Mouse (Mus musculus) ES-E14 (cell line): ENCODE results near the gene Btbd35f25. TPM values are rescaled to one million over a fixed set of nuclear protein-coding genes. Genes with fewer than 3 reads are reported as not detected.
"Not testable (repeated sequence)": the region's sequence is repeated elsewhere in the genome, so short reads cannot be mapped to it uniquely, and the experiment has no call there.

Experiments used
- DNase-seq: peaks from one replicate; pipeline ENCODE4 v3.0.0-alpha.2; 2013; ENCODE audit warnings: low read depth, low spot score
- H3K27ac ChIP-seq: 2 replicates; pipeline ENCODE4 v1.5.1; 2012; ENCODE audit warnings: low read depth, mild to moderate bottlenecking, low read length, moderate library complexity, mixed read lengths; ENCODE audit not compliant: poor library complexity, insufficient read depth, severe bottlenecking
- H3K36me3 ChIP-seq: 2 replicates; pipeline ENCODE4 v1.6.1; 2012; ENCODE audit warnings: mild to moderate bottlenecking, low read length, moderate library complexity, mixed read lengths; ENCODE audit not compliant: control insufficient read depth, poor library complexity, insufficient read depth, severe bottlenecking
- H3K4me1 ChIP-seq, 2 experiments: fragments of 150-350 bp in 1 of 2; sonication (generic) in 1 of 2; 2 replicates each; pipeline ENCODE4 v1.6.1; 2012; ENCODE audit warnings: low read length in 2 of 2, mild to moderate bottlenecking in 1 of 2, mixed read lengths in 1 of 2; ENCODE audit not compliant: control insufficient read depth in 2 of 2, insufficient read depth in 2 of 2, poor library complexity in 1 of 2
- H3K4me3 ChIP-seq, 2 experiments: fragments of 150-350 bp in 1 of 2; sonication (generic) in 1 of 2; 2 replicates each; pipeline ENCODE4 v1.5.1; 2012; ENCODE audit warnings: low read length in 2 of 2, low read depth in 1 of 2, mild to moderate bottlenecking in 1 of 2, mixed read lengths in 1 of 2; ENCODE audit not compliant: insufficient read depth in 1 of 2, poor library complexity in 1 of 2, severe bottlenecking in 1 of 2
- H3K9ac ChIP-seq: 2 replicates; pipeline ENCODE4 v1.6.1; 2012; ENCODE audit warnings: low read depth, mild to moderate bottlenecking, low read length, mixed read lengths; ENCODE audit not compliant: poor library complexity, insufficient read depth, severe bottlenecking
- H3K9me3 ChIP-seq: fragments of 150-350 bp; sonication (generic); 2 replicates; pipeline ENCODE4 v1.6.1; 2012; ENCODE audit warnings: low read depth, mild to moderate bottlenecking, low read length; ENCODE audit not compliant: control insufficient read depth, insufficient read depth
- CHD2 ChIP-seq: IDR thresholded peaks from 2 replicates; pipeline ENCODE4 v1.6.1; 2014; ENCODE audit warnings: mild to moderate bottlenecking, low read depth, low read length, inconsistent platforms
- HCFC1 ChIP-seq: IDR thresholded peaks from 2 replicates; pipeline ENCODE4 v1.6.1; 2012; ENCODE audit warnings: low read length, inconsistent platforms, borderline replicate concordance; ENCODE audit not compliant: insufficient read depth
- MAFK ChIP-seq: IDR thresholded peaks from 2 replicates; pipeline ENCODE4 v1.6.1; 2014; ENCODE audit warnings: mild to moderate bottlenecking, low read depth, low read length, inconsistent platforms; ENCODE audit not compliant: insufficient read depth
- ZC3H11A ChIP-seq: IDR thresholded peaks from 2 replicates; pipeline ENCODE4 v1.6.1; 2012; ENCODE audit warnings: low read depth, mild to moderate bottlenecking, inconsistent platforms, low read length, borderline replicate concordance
- ZNF384 ChIP-seq: IDR thresholded peaks from 2 replicates; pipeline ENCODE4 v1.6.1; 2012; ENCODE audit warnings: low read depth, low read length, inconsistent platforms
- in situ Hi-C, 2 experiments: fragments of 600-800 bp; cut with MboI; formaldehyde crosslinking; loops; one replicate each; pipeline ENCODE4 v1.15.1; 2025; ENCODE audit warnings: low sequenced_read_pairs in 2 of 2, inconsistent platforms in 1 of 2; ENCODE audit not compliant: unreplicated experiment in 2 of 2
- total RNA-seq: library from RNA; depleted of rRNA; stranded (reverse); fragments of 300-350 nt; gene quantifications from 2 replicates; pipeline ENCODE4 v1.2.3, GENCODE M21; 2012; rRNA removed

Btbd35f25 gene
- total RNA-seq: not detected in 2 replicates

GRCm38 (mm10) chrX:31717056-31717455 lies at the start of gene Btbd35f25:
Gene Btbd35f25, minus strand, starts transcription at chrX:31717156.
- H3K36me3 ChIP-seq, H3K27ac ChIP-seq, H3K9ac ChIP-seq, DNase-seq, H3K4me3 ChIP-seq, H3K9me3 ChIP-seq, in situ Hi-C loops, H3K4me1 ChIP-seq: not testable (repeated sequence)

GRCm38 (mm10) chrX:31766255-31766654 lies 49.3 kb upstream of the Btbd35f25 start:
- no peaks in the 10 kb centered on the region for H3K36me3 ChIP-seq
- no peaks in the 10 kb centered on the region for H3K4me1 ChIP-seq
- no peak overlapping the region for H3K4me3 ChIP-seq
- no peak overlapping the region for H3K9ac ChIP-seq
- DNase-seq: no peak
- TF ChIP-seq HCFC1 (no peak), ZNF384 (no peak), CHD2 (no peak), MAFK (no peak), ZC3H11A (no peak)
- peaks cover 2% of the 10 kb centered on the region for H3K9me3 ChIP-seq
- H3K27ac ChIP-seq: no peak overlapping the region
- in situ Hi-C loops: no loop called here

GRCm38 (mm10) chrX:31764001-31764400 lies 47.0 kb upstream of the Btbd35f25 start:
- TF ChIP-seq CHD2 (no peak), HCFC1 (no peak), MAFK (no peak), ZC3H11A (no peak), ZNF384 (no peak)
- no peaks in the 10 kb centered on the region for H3K4me1 ChIP-seq
- H3K36me3 ChIP-seq: no peaks in the 10 kb centered on the region
- H3K27ac ChIP-seq: no peak overlapping the region
- in situ Hi-C loops: no loop called here
- peaks cover 2% of the 10 kb centered on the region; the same call in 1 of the 2 replicates for H3K9me3 ChIP-seq
- H3K9ac ChIP-seq: no peak overlapping the region
- no peak overlapping the region for H3K4me3 ChIP-seq
- no peak for DNase-seq

GRCm38 (mm10) chrX:31745079-31745478 lies 28.1 kb upstream of the Btbd35f25 start:
- no peak overlapping the region for H3K27ac ChIP-seq
- no peak for DNase-seq
- no peak overlapping the region for H3K4me3 ChIP-seq
- H3K4me1 ChIP-seq: no peaks in the 10 kb centered on the region
- H3K36me3 ChIP-seq: no peaks in the 10 kb centered on the region
- in situ Hi-C loops: no loop called here
- no peak overlapping the region for H3K9ac ChIP-seq
- H3K9me3 ChIP-seq: peaks cover 3% of the 10 kb centered on the region; the same call in 1 of the 2 replicates
- TF ChIP-seq HCFC1 (no peak), CHD2 (no peak), ZC3H11A (no peak), MAFK (no peak), ZNF384 (no peak)

GRCm38 (mm10) chrX:31736958-31737357 lies 20.0 kb upstream of the Btbd35f25 start:
- no peak for TF ChIP-seq ZC3H11A
- TF ChIP-seq HCFC1: no peak
- no peak for TF ChIP-seq MAFK
- TF ChIP-seq CHD2: no peak
- TF ChIP-seq ZNF384: no peak
- in situ Hi-C loops: no loop called here

More at GRCm38 (mm10) chrX:31736958-31737357, 20.0 kb upstream of the Btbd35f25 start:
- Histone ChIP-seq H3K4me3 (no peak overlapping the region), H3K9ac (no peak overlapping the region), H3K9me3 (peaks cover 3% of the 10 kb centered on the region; the same call in 1 of the 2 replicates), H3K27ac (no peak overlapping the region), H3K36me3 (no peaks in the 10 kb centered on the region), H3K4me1 (no peaks in the 10 kb centered on the region)
- no peak for DNase-seq

Other genes with a start within 250 kb of the Btbd35f25 start
- gene Gm21883, start 142.9 kb downstream of the Btbd35f25 start, total RNA-seq: not detected in 2 replicates
- not detected in 2 replicates for gene Spin2e, start 98.2 kb downstream of the Btbd35f25 start, total RNA-seq
- gene Gm21637, start 244.9 kb upstream of the Btbd35f25 start, total RNA-seq: not detected in 2 replicates